Mouse (Mus musculus): ENCODE measurements at regions not wholly inside any gene's neighbourhood (a gene's known extent, or its start where the extent isn't known, plus 50 kb on each side); places are given as distances from the start of the nearest gene placed in this dataset.
"Not testable (repeated sequence)": the region's sequence is repeated elsewhere in the genome, so short reads cannot be mapped to it uniquely, and the experiment has no call there.

DNA sequence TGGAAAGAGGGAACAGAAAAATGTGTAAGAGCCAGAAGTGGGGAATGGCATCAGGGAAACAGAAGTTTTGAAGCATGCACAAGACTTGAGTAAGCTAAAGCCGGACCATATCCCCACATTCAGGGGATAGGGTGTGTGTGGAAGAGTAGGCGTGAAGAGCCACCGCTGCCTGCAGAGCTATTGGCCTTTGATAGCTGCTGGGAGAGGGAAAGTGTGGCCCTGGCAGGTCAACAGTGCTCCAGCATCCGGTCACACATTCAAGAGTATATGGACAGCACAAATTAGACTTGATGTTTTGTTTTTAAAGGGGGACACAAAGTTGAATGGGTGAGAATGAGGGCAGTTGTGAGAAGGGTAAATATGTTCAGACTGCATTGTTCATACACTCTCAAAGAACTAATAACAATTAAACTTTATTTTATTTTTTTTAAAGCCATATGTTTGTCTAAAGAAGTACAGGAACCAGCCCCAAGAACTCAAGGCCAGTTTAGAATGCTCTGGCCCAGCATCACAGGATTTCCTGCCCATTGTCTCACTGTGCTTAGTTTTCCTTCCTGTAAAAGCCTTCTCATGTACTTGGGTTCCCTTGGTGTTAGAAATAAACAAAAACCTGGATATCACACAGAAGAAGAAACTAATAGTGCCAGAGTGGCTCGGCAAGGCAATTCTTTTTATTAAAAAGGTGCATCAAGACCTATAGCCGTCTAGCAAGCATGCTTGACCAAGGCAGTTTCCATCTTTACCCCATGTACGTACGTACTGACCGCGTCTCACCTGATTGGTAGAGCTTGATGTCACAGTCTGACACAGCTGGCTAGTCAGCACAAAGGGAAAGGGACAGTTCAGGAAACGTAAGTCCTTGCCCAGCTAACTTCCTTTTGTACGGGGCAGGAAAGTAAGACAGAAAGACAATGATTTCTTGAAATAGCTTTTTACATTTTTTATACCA is 144.6 kb upstream of the Rbbp6 start:
- no peak for DNase-seq (ENCODE audit: low read depth, low spot score)

- no peak for DNase-seq (ENCODE audit: low read depth, low spot score)
Observed at GRCm38 (mm10) chr7:122823429-122823828, 142.1 kb upstream of the Rbbp6 start.

- DNase-seq (ENCODE audit: low read depth, low spot score), result no peak
Observed at GRCm38 (mm10) chr7:122839091-122839490, 126.4 kb upstream of the Rbbp6 start.

- no peak for DNase-seq (ENCODE audit: low read depth, low spot score)
Observed at GRCm38 (mm10) chr7:122844831-122845230, 120.7 kb upstream of the Rbbp6 start.

GRCm38 (mm10) chr7:122847376-122847775 is 118.1 kb upstream of the Rbbp6 start:
- DNase-seq (ENCODE audit: low read depth, low spot score), result peak; percentile 89

GRCm38 (mm10) chr7:122873386-122873785 is 92.1 kb upstream of the Rbbp6 start:
- no peak for DNase-seq (ENCODE audit: low read depth, low spot score)

DNA sequence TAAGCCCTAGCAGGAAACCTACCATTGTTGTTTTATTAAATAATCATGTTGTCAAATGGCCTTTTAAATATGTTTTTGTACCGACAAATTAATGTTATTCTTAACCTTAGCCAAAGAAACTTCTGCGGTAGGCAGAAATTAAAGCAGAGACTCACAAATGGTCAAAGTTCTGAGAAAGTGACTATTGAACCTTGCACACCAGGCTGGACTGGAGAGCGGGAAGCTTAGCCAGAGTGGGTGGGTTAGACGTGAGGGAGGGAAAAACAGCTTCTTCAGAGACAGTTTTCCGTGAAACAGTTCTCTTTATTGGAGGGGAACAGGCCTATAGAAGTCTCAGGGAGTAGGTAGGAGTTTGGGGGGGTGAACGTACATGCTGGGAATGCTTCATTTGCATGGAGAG is 89.2 kb upstream of the Rbbp6 start:
- DNase-seq (ENCODE audit: low read depth, low spot score), result no peak

GRCm38 (mm10) chr7:122881890-122882500 is 83.5 kb upstream of the Rbbp6 start:
- DNase-seq (ENCODE audit: low read depth, low spot score), result not testable (repeated sequence)

DNA sequence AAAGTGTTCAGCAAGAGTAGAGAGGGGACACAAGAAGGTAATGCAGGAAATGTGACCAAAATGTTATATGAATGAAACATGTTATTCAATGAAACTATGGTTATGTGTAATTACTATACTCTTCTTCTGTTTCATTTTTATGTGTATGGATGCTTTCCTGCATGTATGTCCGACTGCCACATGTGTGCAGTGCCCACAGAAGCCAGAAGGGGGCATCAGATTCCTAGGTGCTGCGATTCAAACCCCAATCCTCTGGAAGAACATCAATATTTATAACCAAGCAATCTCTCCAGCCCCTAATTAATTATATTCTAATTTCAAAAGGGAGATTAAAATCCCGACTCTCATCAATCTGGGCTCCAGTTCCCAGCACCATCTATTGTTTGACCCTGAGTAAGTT is 78.7 kb upstream of the Rbbp6 start:
- no peak for DNase-seq (ENCODE audit: low read depth, low spot score)

GRCm38 (mm10) chr7:122897148-122897547 is 68.3 kb upstream of the Rbbp6 start:
- DNase-seq (ENCODE audit: low read depth, low spot score), result no peak

DNA sequence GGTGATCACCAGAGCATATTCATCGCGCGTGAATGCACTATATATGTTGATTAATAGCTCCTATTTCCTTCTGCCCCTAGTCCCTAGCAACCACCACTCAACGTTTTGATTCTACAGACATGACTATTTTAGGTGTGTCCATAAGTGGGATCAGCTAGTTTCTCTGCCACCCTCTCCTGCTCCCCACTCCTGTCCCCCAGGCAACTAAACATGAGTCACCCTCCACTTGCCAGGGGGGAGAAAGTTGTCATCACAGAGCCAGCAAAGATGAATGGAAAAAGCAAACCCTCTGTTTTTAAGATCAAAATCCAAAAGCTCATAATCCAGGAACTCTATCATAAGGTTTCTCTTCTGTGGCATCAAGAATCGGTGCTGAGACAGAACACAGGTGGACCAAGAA is 59.4 kb upstream of the Rbbp6 start:
- DNase-seq (ENCODE audit: low read depth, low spot score), result peak; percentile 29

GRCm38 (mm10) chr7:122909296-122909695 is 56.2 kb upstream of the Rbbp6 start:
- no peak for DNase-seq (ENCODE audit: low read depth, low spot score)

Measured in telencephalon, adult 2 months (tissue).